Mouse (Mus musculus) heart, adult 18-20 months (tissue): ENCODE results near the gene Olfr750. TPM values are rescaled to one million over a fixed set of nuclear protein-coding genes. Genes with fewer than 3 reads are reported as not detected.

Source experiments
- DNase-seq, 2 experiments: peaks; one replicate each; pipeline ENCODE4 v3.0.0; 2021 to 2022; ENCODE audit warnings: mixed read lengths in 1 of 2
- total RNA-seq, 2 experiments: library from RNA; stranded (reverse); gene quantifications; 2 replicates each; pipeline ENCODE4 v1.2.3; 2021

Olfr750 gene
- total RNA-seq, 2 experiments from 2014 or later: not detected

GRCm38 (mm10) chr14:51088166-51088969, 14.1 kb upstream of the Olfr750 start:
- DNase-seq: peak; percentile 92 to 96

GRCm38 (mm10) chr14:51087762-51088161, 13.5 kb upstream of the Olfr750 start:
- no peak for DNase-seq

- DNase-seq: no peak
Observed at GRCm38 (mm10) chr14:51085911-51086310, 11.7 kb upstream of the Olfr750 start.

- DNase-seq: no peak
Observed at GRCm38 (mm10) chr14:51085086-51085485, 10.9 kb upstream of the Olfr750 start.

- no peak for DNase-seq
Observed at GRCm38 (mm10) chr14:51083805-51084204, 9.6 kb upstream of the Olfr750 start.

- peak; percentile 81 to 92 for DNase-seq
Observed at GRCm38 (mm10) chr14:51082599-51083581, 8.7 kb upstream of the Olfr750 start.

- DNase-seq: no peak
Observed at GRCm38 (mm10) chr14:51081035-51081434, 6.8 kb upstream of the Olfr750 start.

- DNase-seq: no peak
Observed at GRCm38 (mm10) chr14:51079180-51079579, 4.9 kb upstream of the Olfr750 start.

GRCm38 (mm10) chr14:51069617-51070016, 4.6 kb downstream of the Olfr750 start:
- peak; percentile 40 to 65 for DNase-seq

GRCm38 (mm10) chr14:51068956-51069355, 5.3 kb downstream of the Olfr750 start:
- peak in 1 of 2 experiments; percentile 19 for DNase-seq

- no peak for DNase-seq
Observed at GRCm38 (mm10) chr14:51060761-51061160, 13.5 kb downstream of the Olfr750 start.

GRCm38 (mm10) chr14:51057401-51057831, 16.8 kb downstream of the Olfr750 start, which contains the start of gene Rnase12:
Gene Rnase12 (minus strand): TSS chr14:51057661.
- no peak for DNase-seq

GRCm38 (mm10) chr14:51054243-51055237, 19.7 kb downstream of the Olfr750 start:
- no peak for DNase-seq

GRCm38 (mm10) chr14:51053176-51053575, 21.1 kb downstream of the Olfr750 start:
- no peak for DNase-seq

GRCm38 (mm10) chr14:51051941-51052340, 22.3 kb downstream of the Olfr750 start:
- no peak for DNase-seq

GRCm38 (mm10) chr14:51050063-51050462, 24.2 kb downstream of the Olfr750 start, which contains the start of gene Rnase11:
Gene Rnase11 (minus strand): TSS chr14:51050163.
- DNase-seq: no peak

GRCm38 (mm10) chr14:51047846-51048245, 26.4 kb downstream of the Olfr750 start:
- DNase-seq: no peak

- no peak for DNase-seq
Observed at GRCm38 (mm10) chr14:51041769-51042168, 32.5 kb downstream of the Olfr750 start, which contains the start of gene Rnase9. Gene Rnase9 (minus strand): TSS chr14:51041869.

GRCm38 (mm10) chr14:51036214-51036613, 38.0 kb downstream of the Olfr750 start:
- no peak for DNase-seq

- no peak for DNase-seq
Observed at GRCm38 (mm10) chr14:51035206-51035605, 39.0 kb downstream of the Olfr750 start.
